Mouse (Mus musculus) forebrain, embryonic 10.5 days (tissue): ENCODE results near the gene Vmac. TPM values are rescaled to one million over a fixed set of nuclear protein-coding genes. Genes with fewer than 3 reads are reported as not detected.

Source experiments
- DNase-seq: peaks from one replicate; pipeline ENCODE4 v3.0.0-alpha.2; 2017; ENCODE audit warnings: low spot score; ENCODE audit errors: extremely low spot score
- H3K27ac ChIP-seq: fragments of 300-500 bp; sonication (generic); 2 replicates; pipeline ENCODE4 v1.5.1; 2016; ENCODE audit warnings: mild to moderate bottlenecking
- H3K27me3 ChIP-seq: fragments of 300-500 bp; sonication (generic); 2 replicates; pipeline ENCODE4 v1.6.1; 2016; ENCODE audit warnings: mild to moderate bottlenecking; ENCODE audit not compliant: poor library complexity, severe bottlenecking
- H3K36me3 ChIP-seq: fragments of 300-500 bp; sonication (generic); replicated peaks from 2 replicates; pipeline ENCODE4 v1.6.1; 2016; ENCODE audit warnings: mild to moderate bottlenecking, moderate library complexity
- H3K4me1 ChIP-seq: fragments of 300-500 bp; sonication (generic); 2 replicates; pipeline ENCODE4 v1.6.1; 2016
- H3K4me3 ChIP-seq: fragments of 300-500 bp; sonication (generic); 2 replicates; pipeline ENCODE4 v1.5.1; 2016; ENCODE audit warnings: mild to moderate bottlenecking, moderate library complexity
- H3K9me3 ChIP-seq: fragments of 300-500 bp; sonication (generic); 2 replicates; pipeline ENCODE4 v1.6.1; 2016; ENCODE audit warnings: mild to moderate bottlenecking, moderate library complexity
- WGBS: fragments of 180-500 bp; shearing (Covaris S2); methylation state at CpG from one replicate; pipeline ENCODE4 v1.1.7; 2016; 5-methylcytosine and 5-hydroxymethylcytosine counted together
- polyA plus RNA-seq: library from polyadenylated mRNA; unstranded; fragments of >200 nt; fragmentation: Nextera tagmentation; extraction: Ambion mirVana; gene quantifications from 2 replicates; pipeline ENCODE4 v1.2.1, GENCODE M21; 2016

Vmac gene
- polyA plus RNA-seq, 1 experiment from 2014 or later, result 11.1 TPM

GRCm38 (mm10) chr17:56703038-56703437, 14.8 kb downstream of the Vmac start:
- 89% methylated on average over 4 of the region's 4 CpGs for WGBS
- no peaks in the 10 kb centered on the region for H3K4me1 ChIP-seq
- peaks cover 100% of the 10 kb centered on the region for H3K36me3 ChIP-seq
- no peaks in the 10 kb centered on the region for H3K27me3 ChIP-seq
- no peak overlapping the region for H3K4me3 ChIP-seq
- DNase-seq, result no peak
- no peaks in the 10 kb centered on the region for H3K9me3 ChIP-seq
- no peak overlapping the region for H3K27ac ChIP-seq

- 81% methylated on average over 2 of the region's 2 CpGs for WGBS
- no peaks in the 10 kb centered on the region for H3K27me3 ChIP-seq
- H3K36me3 ChIP-seq, result peaks cover 100% of the 10 kb centered on the region
Measured at GRCm38 (mm10) chr17:56700451-56700850, 17.4 kb downstream of the Vmac start.

GRCm38 (mm10) chr17:56693851-56694310, 23.9 kb downstream of the Vmac start:
- Histone ChIP-seq H3K27ac (no peak overlapping the region), H3K9me3 (no peaks in the 10 kb centered on the region), H3K4me3 (no peak overlapping the region), H3K27me3 (no peaks in the 10 kb centered on the region), H3K4me1 (no peaks in the 10 kb centered on the region), H3K36me3 (peaks cover 100% of the 10 kb centered on the region)
- DNase-seq, result no peak
- WGBS, result 93% methylated on average over 6 of the region's 6 CpGs

More at GRCm38 (mm10) chr17:56700451-56700850, 17.4 kb downstream of the Vmac start:
- Histone ChIP-seq H3K4me1 (no peaks in the 10 kb centered on the region), H3K27ac (no peak overlapping the region), H3K4me3 (no peak overlapping the region), H3K9me3 (no peaks in the 10 kb centered on the region)
- DNase-seq, result no peak

GRCm38 (mm10) chr17:56693395-56693794, 24.4 kb downstream of the Vmac start:
- Histone ChIP-seq H3K9me3 (no peaks in the 10 kb centered on the region), H3K27ac (no peak overlapping the region), H3K36me3 (peaks cover 100% of the 10 kb centered on the region), H3K4me3 (no peak overlapping the region), H3K4me1 (no peaks in the 10 kb centered on the region), H3K27me3 (no peaks in the 10 kb centered on the region)
- DNase-seq, result no peak
- 82% methylated on average over 1 of the region's 1 CpGs for WGBS

- Histone ChIP-seq H3K4me3 (no peak overlapping the region), H3K27me3 (no peaks in the 10 kb centered on the region), H3K27ac (no peak overlapping the region), H3K9me3 (no peaks in the 10 kb centered on the region), H3K4me1 (no peaks in the 10 kb centered on the region), H3K36me3 (peaks cover 100% of the 10 kb centered on the region)
- no peak for DNase-seq
- WGBS, result 95% methylated on average over 2 of the region's 2 CpGs
Measured at GRCm38 (mm10) chr17:56688689-56689088, 29.1 kb downstream of the Vmac start.

- DNase-seq, result no peak
- Histone ChIP-seq H3K27ac (no peak overlapping the region), H3K9me3 (no peaks in the 10 kb centered on the region), H3K4me1 (no peaks in the 10 kb centered on the region), H3K4me3 (no peak overlapping the region), H3K27me3 (no peaks in the 10 kb centered on the region), H3K36me3 (peaks cover 100% of the 10 kb centered on the region)
Measured at GRCm38 (mm10) chr17:56688045-56688444, 29.8 kb downstream of the Vmac start.

- no peaks in the 10 kb centered on the region for H3K4me1 ChIP-seq
- no peak overlapping the region for H3K4me3 ChIP-seq
- H3K27me3 ChIP-seq, result no peaks in the 10 kb centered on the region
- WGBS, result 89% methylated on average over 4 of the region's 4 CpGs
- DNase-seq, result no peak
- peaks cover 100% of the 10 kb centered on the region for H3K36me3 ChIP-seq
- no peaks in the 10 kb centered on the region for H3K9me3 ChIP-seq
- H3K27ac ChIP-seq, result no peak overlapping the region
Measured at GRCm38 (mm10) chr17:56686801-56687200, 31.0 kb downstream of the Vmac start.

GRCm38 (mm10) chr17:56684649-56685048, 33.2 kb downstream of the Vmac start:
- no peak for DNase-seq
- 97% methylated on average over 2 of the region's 2 CpGs for WGBS
- H3K27ac ChIP-seq, result no peak overlapping the region

GRCm38 (mm10) chr17:56683546-56684140, 34.2 kb downstream of the Vmac start:
- no peak overlapping the region for H3K4me3 ChIP-seq
- H3K36me3 ChIP-seq, result peaks cover 100% of the 10 kb centered on the region
- 89% methylated on average over 5 of the region's 5 CpGs for WGBS
- no peaks in the 10 kb centered on the region for H3K9me3 ChIP-seq
- H3K27ac ChIP-seq, result no peak overlapping the region
- no peak for DNase-seq
- no peaks in the 10 kb centered on the region for H3K27me3 ChIP-seq
- H3K4me1 ChIP-seq, result no peaks in the 10 kb centered on the region

More at GRCm38 (mm10) chr17:56684649-56685048, 33.2 kb downstream of the Vmac start:
- Histone ChIP-seq H3K4me1 (no peaks in the 10 kb centered on the region), H3K9me3 (no peaks in the 10 kb centered on the region), H3K4me3 (no peak overlapping the region), H3K27me3 (no peaks in the 10 kb centered on the region), H3K36me3 (peaks cover 100% of the 10 kb centered on the region)

GRCm38 (mm10) chr17:56682880-56683279, 34.9 kb downstream of the Vmac start:
- WGBS, result 88% methylated on average over 3 of the region's 3 CpGs
- Histone ChIP-seq H3K36me3 (peaks cover 98% of the 10 kb centered on the region), H3K4me1 (no peaks in the 10 kb centered on the region), H3K27ac (no peak overlapping the region), H3K27me3 (no peaks in the 10 kb centered on the region), H3K4me3 (no peak overlapping the region), H3K9me3 (no peaks in the 10 kb centered on the region)
- DNase-seq, result no peak

- H3K4me3 ChIP-seq, result no peak overlapping the region
- no peak overlapping the region for H3K27ac ChIP-seq
- peaks cover 6% of the 10 kb centered on the region for H3K4me1 ChIP-seq
- peaks cover 98% of the 10 kb centered on the region for H3K36me3 ChIP-seq
- no peaks in the 10 kb centered on the region for H3K27me3 ChIP-seq
- H3K9me3 ChIP-seq, result no peaks in the 10 kb centered on the region
- WGBS, result 85% methylated on average over 4 of the region's 4 CpGs
- no peak for DNase-seq
Measured at GRCm38 (mm10) chr17:56681791-56682190, 36.0 kb downstream of the Vmac start.

GRCm38 (mm10) chr17:56673647-56674416, 44.0 kb downstream of the Vmac start:
- Histone ChIP-seq H3K36me3 (peaks cover 44% of the 10 kb centered on the region), H3K9me3 (no peaks in the 10 kb centered on the region), H3K4me1 (peaks cover 38% of the 10 kb centered on the region), H3K27me3 (no peaks in the 10 kb centered on the region), H3K27ac (peak overlapping the region; percentile 98), H3K4me3 (peak overlapping the region; percentile 84)
- 2% methylated on average over 37 of the region's 37 CpGs for WGBS
- DNase-seq, result no peak

- peaks cover 46% of the 10 kb centered on the region for H3K4me1 ChIP-seq
- peaks cover 38% of the 10 kb centered on the region for H3K36me3 ChIP-seq
- peak; percentile 100 for DNase-seq
- H3K9me3 ChIP-seq, result no peaks in the 10 kb centered on the region
- under 1% methylated on average over 65 of the region's 66 CpGs for WGBS
- H3K4me3 ChIP-seq, result peak within 1 kb of the TSS; percentile 84
- H3K27ac ChIP-seq, result peak within 1 kb of the TSS; percentile 98
- H3K27me3 ChIP-seq, result peaks cover 6% of the 10 kb centered on the region
Measured at GRCm38 (mm10) chr17:56672941-56673646, 44.7 kb downstream of the Vmac start, which contains the start of gene Ranbp3. Gene Ranbp3, plus strand, starts transcription at chr17:56673294.
